Mouse (Mus musculus): ENCODE data around the gene Mkln1.

Mkln1 gene

DNA sequence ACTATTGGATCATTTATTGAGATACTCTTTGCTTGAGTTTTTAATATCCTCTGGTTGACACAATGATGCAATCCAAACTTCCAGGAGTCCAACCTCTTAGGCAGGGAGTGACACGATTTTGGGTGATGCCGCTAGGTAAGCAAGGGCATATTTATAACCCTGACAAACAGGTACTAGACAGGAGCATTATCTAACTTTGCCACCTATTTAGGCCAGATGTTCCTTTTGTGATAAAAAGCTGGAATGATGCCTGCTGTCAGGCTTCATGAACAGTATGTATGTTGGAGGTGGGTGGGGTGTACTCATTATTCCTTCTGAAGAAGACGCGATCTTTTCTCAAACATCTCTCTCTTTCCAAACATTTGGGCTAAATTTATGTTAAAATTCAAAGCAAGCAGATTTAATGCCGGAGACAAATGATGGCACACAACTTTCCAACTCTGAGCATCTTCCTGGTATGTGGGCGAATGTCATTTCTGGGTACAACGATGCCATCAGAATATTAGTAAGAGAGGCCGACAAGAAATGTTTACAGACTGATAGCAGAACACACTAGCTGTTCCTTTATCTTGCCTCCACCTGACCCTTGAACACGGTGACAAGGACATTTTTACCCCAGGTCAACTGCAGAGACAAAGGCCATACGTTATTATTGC lies 632 bp upstream of the Mkln1 start:
- DNase-seq (ENCODE audit: low read depth, low spot score), result no peak

- DNase-seq (ENCODE audit: low read depth, low spot score), result no peak
These were observed 643 bp downstream of the Mkln1 start for GRCm38 (mm10) chr6:31399206-31399549.

DNA sequence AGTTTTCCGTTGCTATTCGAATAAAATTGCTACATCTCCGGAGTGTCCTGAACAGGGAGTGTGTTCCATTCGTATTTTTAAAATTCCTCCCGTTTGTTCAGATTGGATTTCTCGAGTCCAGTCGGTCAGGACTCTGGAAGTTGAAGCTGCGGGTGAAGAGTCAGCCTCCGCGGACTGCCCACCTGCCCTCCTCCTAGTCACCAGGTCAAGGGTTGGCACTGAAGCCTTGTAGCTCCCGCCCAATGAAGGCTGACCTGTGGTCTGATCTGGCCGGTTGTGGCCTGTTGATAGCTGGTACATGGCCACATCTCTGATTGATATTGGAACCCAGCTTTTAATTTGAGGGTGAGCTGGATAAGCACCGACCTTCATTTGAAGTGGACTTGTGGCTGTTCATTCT lies 1.0 kb downstream of the Mkln1 start:
- no peak for DNase-seq (ENCODE audit: low read depth, low spot score)

- no peak for DNase-seq (ENCODE audit: low read depth, low spot score)
These were observed 12.5 kb downstream of the Mkln1 start for GRCm38 (mm10) chr6:31411017-31411416.

DNA sequence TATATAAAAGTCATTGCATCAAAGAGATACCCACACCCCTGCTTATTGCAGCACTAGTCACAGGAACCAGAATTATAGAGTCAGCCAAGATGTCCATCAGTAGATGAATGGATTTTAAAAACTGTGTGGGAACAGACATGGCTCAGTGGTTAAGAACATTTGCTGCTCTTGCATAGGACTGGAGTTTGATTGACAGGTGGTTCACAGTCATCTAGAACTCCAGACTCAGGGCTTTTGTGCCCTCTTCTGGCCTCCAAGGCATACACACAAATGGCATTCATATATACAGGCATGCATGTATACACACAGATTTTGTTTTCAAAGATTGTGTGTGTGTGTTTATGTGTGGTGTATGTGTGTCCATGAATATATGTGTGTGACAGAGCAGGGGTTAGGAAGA lies 14.0 kb downstream of the Mkln1 start:
- DNase-seq (ENCODE audit: low read depth, low spot score), result no peak

DNA sequence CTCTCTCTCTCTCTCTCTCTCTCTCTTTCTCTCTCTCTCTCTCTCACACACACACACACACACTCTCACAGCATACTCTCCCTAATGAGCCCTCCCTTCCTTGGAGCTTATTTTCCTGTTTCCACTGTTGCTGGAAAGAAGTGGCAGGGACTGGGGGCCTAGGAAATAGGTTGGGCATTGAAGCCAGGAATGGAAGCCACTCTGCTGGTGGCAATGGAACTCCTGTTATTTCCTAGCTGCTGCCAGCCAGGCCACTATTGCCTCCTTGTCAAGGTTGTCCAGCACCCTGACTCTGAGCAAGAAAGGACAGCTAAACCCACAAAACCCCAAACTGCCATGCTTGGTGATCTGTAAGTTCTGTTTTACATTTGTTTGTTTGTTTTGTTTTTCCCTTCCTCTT lies 15.0 kb downstream of the Mkln1 start:
- DNase-seq (ENCODE audit: low read depth, low spot score), result no peak

DNA sequence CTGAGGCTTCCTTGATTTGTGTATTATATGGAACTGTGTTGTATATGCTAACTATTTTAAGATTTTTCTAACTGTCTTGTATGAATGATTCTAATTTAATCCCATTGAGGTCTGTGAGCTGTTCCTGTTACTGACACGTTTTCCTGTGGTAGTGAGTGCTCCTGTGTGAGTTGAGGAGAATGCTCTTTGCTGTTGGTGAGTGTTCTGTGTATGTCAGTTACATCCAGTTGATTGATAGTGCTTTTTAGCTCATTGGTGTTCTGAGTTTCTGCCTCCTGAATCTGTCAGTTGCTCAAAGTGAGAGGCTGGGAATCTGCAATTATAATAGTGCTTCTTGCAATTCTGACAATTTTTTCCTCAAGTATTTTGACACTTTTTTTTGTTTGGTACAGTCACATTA lies 15.8 kb downstream of the Mkln1 start:
- no peak for DNase-seq (ENCODE audit: low read depth, low spot score)

- no peak for DNase-seq (ENCODE audit: low read depth, low spot score)
These were observed 26.9 kb downstream of the Mkln1 start for GRCm38 (mm10) chr6:31425428-31425827.

DNA sequence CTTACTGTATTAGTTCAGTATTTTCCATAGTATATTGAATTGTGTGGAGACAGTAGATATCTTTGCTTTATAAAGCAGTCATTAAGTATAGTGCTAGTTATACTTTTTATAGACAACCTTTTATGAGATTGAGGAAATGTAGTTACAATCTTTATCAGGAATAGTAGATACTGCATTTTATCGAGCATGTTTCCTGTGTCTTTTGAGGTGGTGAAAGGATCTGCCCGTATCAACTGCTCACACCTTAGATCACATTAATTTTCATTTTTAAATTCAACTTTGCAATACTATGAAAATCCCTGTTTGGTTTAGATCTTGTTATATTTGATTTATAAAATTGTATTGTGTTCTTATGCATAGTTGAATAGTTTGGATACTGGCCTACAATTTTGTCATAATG lies 38.7 kb downstream of the Mkln1 start:
- no peak for DNase-seq (ENCODE audit: low read depth, low spot score)

- no peak for DNase-seq (ENCODE audit: low read depth, low spot score)
These were observed 46.7 kb downstream of the Mkln1 start for GRCm38 (mm10) chr6:31445258-31445657.

- DNase-seq (ENCODE audit: low read depth, low spot score), result no peak
These were observed 55.2 kb downstream of the Mkln1 start for GRCm38 (mm10) chr6:31453735-31454134.

- DNase-seq (ENCODE audit: low read depth, low spot score), result no peak
These were observed 56.8 kb downstream of the Mkln1 start for GRCm38 (mm10) chr6:31455376-31455775.

DNA sequence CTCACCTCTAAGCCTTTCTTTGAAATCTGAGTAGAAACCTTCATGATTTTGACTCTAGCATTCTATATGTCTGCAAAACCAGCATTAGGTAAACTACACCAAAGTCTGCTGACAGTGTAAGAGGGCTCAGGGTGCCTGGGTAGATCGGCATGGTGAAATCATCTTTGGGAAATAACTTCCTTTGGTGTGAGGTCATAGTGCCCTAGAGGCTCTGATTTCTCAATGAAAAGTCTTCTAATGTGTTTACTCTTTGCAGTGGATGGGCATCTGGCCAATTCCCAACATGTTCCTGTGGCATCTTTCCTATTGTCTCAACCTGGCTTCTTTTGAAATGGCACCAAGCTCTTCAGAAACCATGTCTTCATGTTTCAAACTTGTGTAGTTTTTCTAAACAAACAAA lies 58.5 kb downstream of the Mkln1 start:
- no peak for DNase-seq (ENCODE audit: low read depth, low spot score)

GRCm38 (mm10) chr6:31469431-31469830 lies 70.9 kb downstream of the Mkln1 start:
- no peak for DNase-seq (ENCODE audit: low read depth, low spot score)

GRCm38 (mm10) chr6:31478221-31478620 lies 79.7 kb downstream of the Mkln1 start:
- DNase-seq (ENCODE audit: low read depth, low spot score), result peak; percentile 18

- DNase-seq (ENCODE audit: low read depth, low spot score), result no peak
These were observed 81.5 kb downstream of the Mkln1 start for GRCm38 (mm10) chr6:31480008-31480407.

DNA sequence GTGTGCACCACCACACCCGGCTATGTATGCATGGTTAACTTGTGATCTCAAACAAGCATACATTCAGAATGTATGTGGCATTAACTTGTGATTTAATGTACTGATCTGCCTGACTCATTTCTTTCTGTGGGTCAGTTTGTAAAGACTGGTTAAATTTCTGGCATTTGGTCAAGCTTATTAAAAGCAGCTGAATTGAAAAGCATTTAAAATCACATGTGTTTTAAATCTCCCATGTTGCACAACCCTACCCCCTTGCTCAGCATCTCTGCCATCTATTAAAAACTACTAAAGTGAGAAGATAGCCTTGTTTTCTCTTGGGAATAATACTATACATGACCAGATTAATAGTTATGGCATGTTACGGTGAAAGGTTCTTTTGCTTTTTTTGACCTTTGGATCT lies 88.1 kb downstream of the Mkln1 start:
- no peak for DNase-seq (ENCODE audit: low read depth, low spot score)

GRCm38 (mm10) chr6:31489950-31490349 lies 91.4 kb downstream of the Mkln1 start:
- no peak for DNase-seq (ENCODE audit: low read depth, low spot score)

DNA sequence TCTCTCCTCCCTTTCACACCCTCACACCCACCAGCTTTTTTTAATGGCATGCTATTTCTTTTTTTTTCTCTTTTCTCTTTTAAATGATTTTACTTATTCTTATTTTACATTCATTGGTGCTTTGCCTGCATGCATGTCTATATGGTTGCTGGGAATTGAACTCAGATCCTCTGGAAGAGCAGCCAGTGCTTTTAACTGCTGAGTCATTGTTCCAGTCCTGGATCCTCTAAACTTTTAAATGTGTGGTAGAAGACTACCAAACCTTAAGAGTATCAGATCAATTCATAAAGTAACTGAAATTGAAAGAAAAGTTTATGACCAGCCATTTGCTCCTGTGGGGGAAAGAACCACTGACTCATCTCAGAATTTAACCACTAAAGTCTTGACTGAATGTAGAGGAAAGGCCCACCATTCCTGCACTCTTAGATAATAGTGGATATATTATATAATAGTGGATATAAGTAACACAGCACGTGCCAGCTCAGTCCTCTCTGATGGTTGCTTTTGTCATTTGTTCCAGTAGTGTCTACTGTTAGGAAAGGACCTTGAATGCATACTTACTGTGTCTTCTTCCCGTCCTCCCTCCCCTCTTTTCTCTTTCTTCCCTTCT lies 96.7 kb downstream of the Mkln1 start:
- DNase-seq (ENCODE audit: low read depth, low spot score), result no peak

GRCm38 (mm10) chr6:31496227-31496626 lies 97.7 kb downstream of the Mkln1 start:
- DNase-seq (ENCODE audit: low read depth, low spot score), result no peak

DNA sequence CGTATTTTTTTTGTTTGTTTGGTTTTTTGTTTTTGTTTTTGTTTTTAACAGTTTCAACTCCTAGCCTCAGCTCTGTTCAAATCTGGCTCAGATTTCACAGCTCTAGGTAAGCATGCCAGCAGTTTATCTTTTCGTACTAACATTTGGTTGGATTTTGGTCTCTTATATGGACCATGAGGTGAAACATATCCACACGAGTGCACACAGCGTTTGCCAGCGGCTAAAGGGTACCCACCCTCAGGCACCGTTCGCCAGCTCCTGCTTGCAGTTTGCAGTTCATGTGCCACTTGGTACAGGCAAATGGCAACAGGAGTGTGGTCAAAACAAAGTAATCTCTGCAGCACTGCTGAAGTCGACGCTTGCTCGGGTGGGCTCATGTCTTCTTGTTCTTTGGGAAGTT lies 101.3 kb downstream of the Mkln1 start:
- DNase-seq (ENCODE audit: low read depth, low spot score), result no peak

DNA sequence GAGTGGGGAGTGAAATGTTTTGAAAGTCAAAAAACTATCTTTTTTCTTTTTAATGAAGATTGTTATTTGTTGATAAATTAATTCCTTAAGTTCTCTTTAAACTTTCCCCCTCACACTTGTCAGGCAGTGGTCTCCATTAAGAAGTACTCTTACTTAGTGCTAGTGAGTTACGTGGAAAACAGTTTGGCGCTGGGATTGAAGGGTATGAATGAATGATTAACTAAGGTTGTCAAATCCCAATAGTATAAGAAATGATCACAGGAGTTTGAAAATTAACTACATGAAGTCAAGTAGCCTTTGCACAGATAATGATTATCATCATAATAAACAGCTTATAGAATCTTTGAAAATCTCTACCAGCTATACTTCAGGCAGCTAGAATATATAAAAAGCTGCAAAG lies 101.7 kb downstream of the Mkln1 start:
- DNase-seq (ENCODE audit: low read depth, low spot score), result no peak

GRCm38 (mm10) chr6:31500691-31501090 lies 102.2 kb downstream of the Mkln1 start:
- DNase-seq (ENCODE audit: low read depth, low spot score), result no peak

- DNase-seq (ENCODE audit: low read depth, low spot score), result no peak
These were observed 104.1 kb downstream of the Mkln1 start for GRCm38 (mm10) chr6:31502614-31503013.

Data from WW6 (cell line).